Mouse (Mus musculus): ENCODE data around the gene Gipr.

Gene Gipr

GRCm38 (mm10) chr7:19180862-19181429 lies 15.0 kb upstream of the Gipr start:
- in situ Hi-C loops (cut with MboI; ENCODE audit: low pct_unique_long_range_greater_than_20kb in 1 of 2, low sequenced_read_pairs in 2 of 2, unreplicated experiment in 1 of 2): loop anchor here in 1 of 2 experiments (5.0 kb wide), 1 partner anchor 36 kb away; no protein-coding TSS in a partner anchor

- in situ Hi-C loops (cut with MboI; ENCODE audit: low pct_unique_long_range_greater_than_20kb in 1 of 2, low sequenced_read_pairs in 2 of 2, unreplicated experiment in 1 of 2): loop anchor here in 1 of 2 experiments (5.0 kb wide), 1 partner anchor 37 kb away; no protein-coding TSS in a partner anchor
Observed at GRCm38 (mm10) chr7:19179936-19180335, 14.0 kb upstream of the Gipr start.

GRCm38 (mm10) chr7:19179173-19179572 lies 13.2 kb upstream of the Gipr start:
- in situ Hi-C loops (cut with MboI; ENCODE audit: low pct_unique_long_range_greater_than_20kb in 1 of 2, low sequenced_read_pairs in 2 of 2, unreplicated experiment in 1 of 2): no loop called here

- in situ Hi-C loops (cut with MboI; ENCODE audit: low pct_unique_long_range_greater_than_20kb in 1 of 2, low sequenced_read_pairs in 2 of 2, unreplicated experiment in 1 of 2): no loop called here
Observed at GRCm38 (mm10) chr7:19178443-19179092, 12.6 kb upstream of the Gipr start.

GRCm38 (mm10) chr7:19178035-19178434 lies 12.1 kb upstream of the Gipr start:
- in situ Hi-C loops (cut with MboI; ENCODE audit: low pct_unique_long_range_greater_than_20kb in 1 of 2, low sequenced_read_pairs in 2 of 2, unreplicated experiment in 1 of 2): no loop called here

GRCm38 (mm10) chr7:19177216-19177615 lies 11.3 kb upstream of the Gipr start:
- in situ Hi-C loops (cut with MboI; ENCODE audit: low pct_unique_long_range_greater_than_20kb in 1 of 2, low sequenced_read_pairs in 2 of 2, unreplicated experiment in 1 of 2): no loop called here

GRCm38 (mm10) chr7:19176516-19176947 lies 10.6 kb upstream of the Gipr start:
- in situ Hi-C loops (cut with MboI; ENCODE audit: low pct_unique_long_range_greater_than_20kb in 1 of 2, low sequenced_read_pairs in 2 of 2, unreplicated experiment in 1 of 2): no loop called here

- in situ Hi-C loops (cut with MboI; ENCODE audit: low pct_unique_long_range_greater_than_20kb in 1 of 2, low sequenced_read_pairs in 2 of 2, unreplicated experiment in 1 of 2): no loop called here
Observed at GRCm38 (mm10) chr7:19175708-19176515, 10.0 kb upstream of the Gipr start, which contains the start of gene Eml2. Eml2 (plus strand) TSS chr7:19176421.

GRCm38 (mm10) chr7:19172874-19173273 lies 6.9 kb upstream of the Gipr start:
- in situ Hi-C loops (cut with MboI; ENCODE audit: low pct_unique_long_range_greater_than_20kb in 1 of 2, low sequenced_read_pairs in 2 of 2, unreplicated experiment in 1 of 2): no loop called here

GRCm38 (mm10) chr7:19171831-19172230 lies 5.9 kb upstream of the Gipr start:
- in situ Hi-C loops (cut with MboI; ENCODE audit: low pct_unique_long_range_greater_than_20kb in 1 of 2, low sequenced_read_pairs in 2 of 2, unreplicated experiment in 1 of 2): no loop called here

GRCm38 (mm10) chr7:19170142-19170541 lies 4.2 kb upstream of the Gipr start:
- in situ Hi-C loops (cut with MboI; ENCODE audit: low pct_unique_long_range_greater_than_20kb in 1 of 2, low sequenced_read_pairs in 2 of 2, unreplicated experiment in 1 of 2): no loop called here

GRCm38 (mm10) chr7:19169506-19169905 lies 3.6 kb upstream of the Gipr start:
- in situ Hi-C loops (cut with MboI; ENCODE audit: low pct_unique_long_range_greater_than_20kb in 1 of 2, low sequenced_read_pairs in 2 of 2, unreplicated experiment in 1 of 2): no loop called here

GRCm38 (mm10) chr7:19166990-19167389 lies 1.1 kb upstream of the Gipr start:
- in situ Hi-C loops (cut with MboI; ENCODE audit: low pct_unique_long_range_greater_than_20kb in 1 of 2, low sequenced_read_pairs in 2 of 2, unreplicated experiment in 1 of 2): no loop called here

GRCm38 (mm10) chr7:19164978-19165377 lies 949 bp downstream of the Gipr start:
- in situ Hi-C loops (cut with MboI; ENCODE audit: low pct_unique_long_range_greater_than_20kb in 1 of 2, low sequenced_read_pairs in 2 of 2, unreplicated experiment in 1 of 2): no loop called here

GRCm38 (mm10) chr7:19164189-19164588 lies 1.7 kb downstream of the Gipr start:
- in situ Hi-C loops (cut with MboI; ENCODE audit: low pct_unique_long_range_greater_than_20kb in 1 of 2, low sequenced_read_pairs in 2 of 2, unreplicated experiment in 1 of 2): no loop called here

- in situ Hi-C loops (cut with MboI; ENCODE audit: low pct_unique_long_range_greater_than_20kb in 1 of 2, low sequenced_read_pairs in 2 of 2, unreplicated experiment in 1 of 2): no loop called here
Observed at GRCm38 (mm10) chr7:19163752-19164151, 2.2 kb downstream of the Gipr start.

GRCm38 (mm10) chr7:19162928-19163327 lies 3.0 kb downstream of the Gipr start:
- in situ Hi-C loops (cut with MboI; ENCODE audit: low pct_unique_long_range_greater_than_20kb in 1 of 2, low sequenced_read_pairs in 2 of 2, unreplicated experiment in 1 of 2): no loop called here

- in situ Hi-C loops (cut with MboI; ENCODE audit: low pct_unique_long_range_greater_than_20kb in 1 of 2, low sequenced_read_pairs in 2 of 2, unreplicated experiment in 1 of 2): no loop called here
Observed at GRCm38 (mm10) chr7:19160115-19160514, 5.8 kb downstream of the Gipr start.

GRCm38 (mm10) chr7:19159411-19159810 lies 6.5 kb downstream of the Gipr start:
- in situ Hi-C loops (cut with MboI; ENCODE audit: low pct_unique_long_range_greater_than_20kb in 1 of 2, low sequenced_read_pairs in 2 of 2, unreplicated experiment in 1 of 2): no loop called here
